Mouse (Mus musculus) c-Kit-positive CD71-negative TER-119-negative erythroid progenitor cells, embryonic 14.5 days (primary cell): Measurements from ENCODE around the gene Myh9.
"Not testable (repeated sequence)": the region's sequence is repeated elsewhere in the genome, so short reads cannot be mapped to it uniquely, and the experiment has no call there.

Experiments used
- DNase-seq: peaks from one replicate; pipeline ENCODE4 v3.0.0-alpha.2; 2013; ENCODE audit warnings: low read depth

Gene Myh9

GRCm38 (mm10) chr15:77867231-77867968 is 25.4 kb upstream of the Myh9 start:
- DNase-seq: not testable (repeated sequence)

DNA sequence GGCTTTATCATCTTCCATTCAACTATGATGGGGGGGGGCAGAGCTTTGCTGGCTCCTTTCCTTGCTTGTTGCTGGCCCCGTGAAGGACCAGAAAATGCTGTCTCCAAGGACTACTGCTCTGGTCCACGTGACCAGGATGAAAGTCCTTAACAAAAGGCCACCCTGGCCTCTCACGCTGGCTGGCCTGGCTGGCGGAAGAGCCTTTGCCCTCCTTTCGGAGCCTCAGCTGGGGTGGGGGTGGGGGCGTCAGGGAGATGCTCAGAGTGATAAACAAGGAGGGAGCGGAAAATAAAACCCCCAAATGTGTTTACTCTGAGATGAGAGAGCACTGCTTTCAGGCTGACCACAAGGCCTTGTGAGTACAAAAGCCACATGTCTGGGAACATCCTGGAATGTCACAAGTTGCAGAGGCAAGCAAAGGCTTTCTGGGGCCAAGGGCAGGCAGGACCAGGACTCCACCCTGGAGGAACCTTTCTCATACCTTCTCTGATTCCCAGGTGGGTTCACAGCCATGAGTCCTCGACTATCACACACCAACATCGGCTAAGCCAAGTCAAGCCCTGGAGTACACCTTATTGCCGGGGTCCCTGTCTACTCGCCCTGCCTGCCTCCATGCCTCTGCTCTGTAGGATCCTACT is 24.7 kb upstream of the Myh9 start:
- no peak for DNase-seq

- DNase-seq: no peak
Observed at GRCm38 (mm10) chr15:77864063-77864758, 22.2 kb upstream of the Myh9 start.

DNA sequence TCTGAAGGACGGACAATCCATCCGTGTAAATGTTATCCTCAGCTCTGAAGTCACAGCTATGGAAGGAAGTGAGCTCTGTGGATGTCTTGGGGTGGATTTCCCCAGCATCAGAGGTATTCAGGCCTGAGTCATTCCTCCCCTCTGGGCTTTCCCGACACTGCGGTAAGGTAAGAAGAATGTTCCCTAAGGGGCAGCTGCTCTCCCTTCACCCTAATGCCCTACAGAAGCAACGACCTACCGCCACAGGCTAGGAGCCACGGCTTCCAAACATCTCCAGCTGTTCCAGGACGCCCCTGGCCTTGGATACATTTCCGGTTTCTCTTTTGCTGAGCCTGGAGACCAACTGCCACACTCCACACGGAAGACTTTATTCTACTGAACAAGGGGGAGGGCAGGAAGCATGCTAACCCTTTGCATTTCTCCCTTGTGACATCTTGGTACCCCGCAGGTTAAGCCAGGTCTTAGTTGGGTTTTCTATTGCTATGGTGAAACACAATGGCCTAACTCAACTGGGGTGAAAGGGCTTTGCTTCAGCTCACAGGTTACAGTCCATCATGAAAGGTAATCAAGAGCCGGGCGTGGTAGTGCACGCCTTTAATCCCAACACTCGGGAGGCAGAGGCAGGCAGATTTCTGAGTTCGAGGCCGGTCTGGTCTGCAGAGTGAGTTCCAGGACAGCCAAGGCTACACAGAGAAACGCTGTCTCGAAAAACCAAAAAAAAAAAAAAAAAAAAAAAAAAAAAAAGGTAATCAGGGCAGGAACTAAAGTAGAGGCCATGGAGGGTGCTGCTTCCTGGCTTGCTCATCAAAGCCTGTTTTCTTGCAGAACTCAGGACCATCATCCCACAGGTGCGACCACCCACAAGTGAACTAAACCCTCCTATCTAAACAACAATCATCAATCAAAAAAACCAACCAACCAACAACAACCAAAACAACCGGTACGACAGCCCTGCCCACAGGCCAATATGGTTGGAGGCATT is 21.3 kb upstream of the Myh9 start:
- DNase-seq: no peak

DNA sequence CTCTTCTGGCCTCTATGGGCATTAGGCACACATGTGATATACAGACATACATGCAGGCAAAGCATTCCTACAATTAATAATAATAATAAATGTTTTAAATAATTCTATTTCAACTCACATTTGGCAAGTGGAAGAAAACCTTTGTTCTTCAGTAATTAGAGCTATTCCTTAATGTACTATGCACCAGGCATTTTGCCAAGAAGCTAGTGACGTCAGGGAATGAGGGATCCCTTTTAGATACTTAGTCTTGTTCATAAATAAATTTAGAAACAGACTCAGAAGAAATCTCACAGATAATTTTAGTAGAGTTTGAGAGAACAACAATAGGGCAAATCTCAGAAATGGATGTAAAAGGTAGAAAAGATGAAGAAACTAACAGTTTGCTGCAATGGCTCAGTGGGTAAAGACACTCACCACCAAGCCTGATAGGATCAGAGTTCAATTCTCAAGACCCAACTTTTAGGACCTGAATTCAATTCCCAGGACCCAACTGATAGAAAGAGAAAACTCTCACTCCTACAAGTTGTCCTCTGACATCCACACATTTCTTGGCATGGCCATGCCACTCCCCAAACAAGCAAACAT is 18.2 kb upstream of the Myh9 start:
- DNase-seq: no peak

GRCm38 (mm10) chr15:77857662-77858156 is 15.7 kb upstream of the Myh9 start:
- DNase-seq: no peak

- DNase-seq: no peak
Observed at GRCm38 (mm10) chr15:77856541-77856940, 14.6 kb upstream of the Myh9 start.

DNA sequence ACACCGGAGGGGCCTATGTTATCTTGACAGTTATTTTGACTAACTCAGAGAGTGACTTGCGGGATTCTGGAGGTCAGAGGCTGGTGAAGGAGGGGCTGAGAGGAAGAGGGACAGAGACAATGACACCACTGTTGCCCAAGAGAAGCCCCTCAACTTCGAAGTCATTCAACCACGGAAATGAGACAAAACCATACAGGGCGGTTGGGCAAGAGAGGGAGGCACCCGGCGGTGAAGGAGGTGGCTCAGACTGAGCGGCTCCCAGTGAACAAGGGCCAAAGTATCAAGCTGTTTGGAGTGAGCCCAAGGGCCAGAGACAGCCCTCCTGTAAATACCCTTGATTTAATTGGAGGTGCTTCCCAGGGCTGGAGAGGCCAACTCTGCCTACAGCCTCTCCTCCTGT is 13.3 kb upstream of the Myh9 start:
- DNase-seq: no peak

DNA sequence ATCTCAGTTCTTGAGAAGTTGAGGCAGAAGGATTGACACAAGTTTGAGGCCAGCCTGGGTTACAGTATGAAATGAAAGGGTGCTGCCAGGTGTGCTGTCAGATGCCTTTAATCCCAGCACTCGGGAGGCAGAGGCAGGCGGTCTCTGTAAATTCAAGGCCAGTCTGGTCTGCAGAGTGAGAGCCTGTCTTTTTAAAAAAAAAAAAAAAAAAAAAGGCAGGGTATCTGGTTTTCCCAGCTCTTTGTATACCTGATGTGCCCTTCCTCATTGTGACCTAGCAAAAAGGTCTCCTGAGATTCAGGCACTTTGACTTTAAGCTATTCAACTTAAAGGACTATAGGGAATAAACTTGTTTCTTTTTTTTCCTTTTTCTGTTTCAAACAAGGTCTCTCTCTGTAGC is 10.0 kb upstream of the Myh9 start:
- no peak for DNase-seq

- DNase-seq: no peak
Observed at GRCm38 (mm10) chr15:77851136-77851535, 9.2 kb upstream of the Myh9 start.

DNA sequence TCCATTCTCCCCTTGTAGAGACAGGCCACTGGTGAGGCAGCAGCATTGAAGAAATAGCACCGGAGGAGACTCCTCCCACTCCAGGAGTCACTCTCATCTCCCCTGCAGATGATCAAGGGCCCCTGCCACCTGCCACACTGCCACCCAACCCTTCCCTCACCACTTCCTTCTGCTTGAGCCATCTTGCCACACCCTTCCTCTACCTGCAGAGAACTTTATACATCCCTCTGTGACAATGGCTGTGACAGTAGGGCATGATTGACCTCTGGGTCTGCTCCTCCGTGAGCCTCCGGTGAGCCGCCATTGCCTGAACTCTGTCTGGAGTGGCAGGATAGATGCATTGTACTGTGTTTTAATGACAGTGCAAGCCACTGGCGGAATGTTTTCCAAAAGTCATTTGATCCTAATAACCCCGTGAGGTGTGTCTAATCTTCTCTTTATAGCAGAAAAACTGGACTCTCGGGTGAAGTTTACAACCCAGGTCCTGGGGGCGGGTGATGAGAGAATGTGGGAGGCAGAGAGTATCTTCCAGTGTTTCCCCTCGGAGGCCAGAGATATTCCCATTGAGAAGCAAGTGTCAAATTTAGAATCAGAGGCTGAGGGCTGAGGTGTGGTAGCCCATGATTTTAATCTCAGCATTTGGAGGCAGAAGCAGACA is 7.7 kb upstream of the Myh9 start:
- DNase-seq: no peak

DNA sequence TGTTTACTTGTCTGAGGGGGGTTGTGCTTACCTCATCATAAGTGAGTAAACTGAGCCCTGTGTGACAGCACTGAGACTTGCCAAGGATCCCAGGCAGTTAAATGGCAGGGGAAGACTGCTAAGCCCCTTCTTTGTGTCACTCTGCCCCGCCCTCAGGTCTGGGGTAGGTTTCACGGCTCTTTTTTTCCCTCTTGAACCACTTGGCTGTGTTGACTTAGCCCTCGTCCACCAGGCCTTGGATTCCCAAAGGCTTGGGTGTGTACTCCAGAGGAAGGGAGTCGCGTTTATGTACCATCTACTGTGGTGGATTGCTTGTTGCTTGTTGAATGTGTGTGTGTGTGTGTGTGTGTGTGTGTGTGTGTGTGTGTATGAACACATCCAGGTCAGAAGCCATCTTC is 7.1 kb upstream of the Myh9 start:
- DNase-seq: no peak

GRCm38 (mm10) chr15:77848415-77849038 is 6.6 kb upstream of the Myh9 start:
- DNase-seq: no peak

DNA sequence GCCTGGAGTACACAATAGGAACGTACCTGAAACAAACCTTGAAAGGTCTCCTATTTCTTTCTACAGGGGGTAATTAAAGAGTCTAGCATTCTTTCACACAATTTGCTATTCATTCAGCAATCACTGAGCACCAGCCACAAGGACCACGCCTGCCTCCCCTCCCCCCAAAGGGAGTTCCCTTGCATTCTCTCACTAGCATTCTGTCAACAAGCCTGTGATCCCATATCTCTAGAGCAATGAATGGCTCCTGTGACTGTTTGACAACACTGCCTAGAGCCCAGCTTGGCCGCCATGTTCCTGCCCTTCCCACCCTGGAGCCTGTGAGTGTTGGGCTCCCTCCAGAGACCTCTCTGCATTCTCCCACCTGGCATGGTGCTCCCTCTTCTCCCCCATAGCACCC is 5.9 kb upstream of the Myh9 start:
- DNase-seq: no peak

DNA sequence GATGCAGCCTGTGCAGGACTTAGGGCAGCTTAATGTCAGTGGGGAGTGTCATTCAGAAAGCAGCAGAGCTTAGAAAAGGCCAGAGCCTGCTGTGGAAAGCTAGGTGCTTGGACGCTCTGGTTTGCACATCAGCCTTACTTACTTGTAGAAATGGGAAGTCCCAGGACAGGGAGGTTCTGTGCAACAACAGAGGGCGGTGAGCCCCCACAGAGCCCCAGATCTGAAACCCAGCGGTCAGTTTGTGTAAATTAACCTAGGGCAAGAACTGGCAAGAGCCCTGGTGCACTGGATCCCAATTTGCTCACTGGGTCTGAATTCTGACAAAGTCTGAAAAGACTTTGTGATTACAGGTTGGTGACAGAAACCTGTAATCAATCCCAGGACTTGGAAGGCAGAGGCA is 5.1 kb upstream of the Myh9 start:
- no peak for DNase-seq

DNA sequence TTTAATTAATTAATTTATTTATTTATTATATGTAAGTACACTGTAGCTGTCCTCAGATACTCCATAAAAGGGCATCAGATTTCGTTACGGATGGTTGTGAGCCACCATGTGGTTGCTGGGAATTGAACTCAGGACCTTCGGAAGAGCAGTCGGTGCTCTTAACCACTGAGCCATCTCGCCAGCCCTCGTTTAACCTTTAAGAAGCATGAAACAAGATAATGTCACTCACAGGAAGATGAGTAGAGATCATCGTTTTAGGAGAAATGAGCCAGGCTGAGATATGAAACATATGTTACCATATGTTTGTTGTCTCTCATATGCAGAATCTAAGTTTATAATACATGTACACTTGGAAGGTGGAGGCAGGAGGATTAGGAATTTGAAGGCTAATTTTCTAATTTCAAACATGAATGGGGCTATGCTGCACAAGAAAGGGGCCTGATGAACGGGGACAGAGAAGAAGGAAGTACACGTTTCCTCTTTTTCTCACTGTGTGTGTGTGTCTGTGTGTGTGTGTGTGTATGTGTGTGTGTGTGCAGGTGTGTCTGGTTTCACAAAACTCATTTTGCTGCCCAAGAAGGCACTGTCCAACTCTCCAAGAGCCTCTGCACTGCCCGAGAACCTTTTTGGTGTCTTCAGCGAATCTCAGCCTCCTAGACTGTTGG is 4.1 kb upstream of the Myh9 start:
- DNase-seq: not testable (repeated sequence)

DNA sequence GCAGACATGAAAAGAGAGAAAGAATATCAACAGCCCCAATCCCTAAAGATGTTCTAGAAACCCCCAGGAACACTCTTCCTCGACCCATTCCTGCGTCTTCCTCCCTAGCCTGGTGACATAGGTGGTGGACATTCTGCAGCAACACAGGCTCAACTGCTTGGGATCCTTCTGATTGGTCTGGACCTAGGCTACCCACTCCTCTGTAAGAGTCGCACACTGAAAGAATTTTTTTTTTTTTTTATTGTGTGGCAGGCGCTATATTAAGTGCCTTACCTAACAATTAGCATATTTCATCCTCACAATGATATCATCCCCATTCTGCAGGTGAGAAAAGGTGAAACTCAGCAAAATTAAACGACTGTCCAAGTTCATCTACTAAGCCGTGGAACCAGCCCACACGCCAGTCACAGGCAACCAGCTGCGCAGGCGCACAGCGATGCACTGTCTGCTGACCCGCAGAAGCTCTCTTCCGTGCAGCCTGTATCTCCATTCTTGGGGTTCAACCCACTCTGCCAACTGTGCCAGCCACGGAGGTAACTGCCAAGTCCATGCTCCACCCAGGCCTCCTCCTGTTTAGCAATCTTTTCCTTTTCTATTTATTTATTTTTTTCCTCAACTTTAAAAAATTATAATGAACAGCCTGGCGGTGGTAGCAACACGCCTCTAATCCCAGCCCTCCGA is 3.1 kb upstream of the Myh9 start:
- no peak for DNase-seq

GRCm38 (mm10) chr15:77844048-77844447 is 2.1 kb upstream of the Myh9 start:
- no peak for DNase-seq

GRCm38 (mm10) chr15:77843494-77844041 is 1.6 kb upstream of the Myh9 start:
- not testable (repeated sequence) for DNase-seq
